Mouse (Mus musculus) bone marrow, adult 2 months (tissue): ENCODE data around the gene Gm12258. TPM values are rescaled to one million over a fixed set of nuclear protein-coding genes. Genes with fewer than 3 reads are reported as not detected.
"Not testable (repeated sequence)": the region's sequence is repeated elsewhere in the genome, so short reads cannot be mapped to it uniquely, and the experiment has no call there.

Experiments used
- H3K27ac ChIP-seq: fragments of 200-500 bp; 2 replicates; pipeline ENCODE4 v1.5.1; 2012; ENCODE audit warnings: low read depth, mild to moderate bottlenecking, control low read depth, inconsistent platforms, low read length; ENCODE audit not compliant: control insufficient read depth, poor library complexity, insufficient read depth
- H3K4me1 ChIP-seq: fragments of 200-500 bp; 2 replicates; pipeline ENCODE4 v1.6.1; 2011; ENCODE audit warnings: low read length; ENCODE audit not compliant: control insufficient read depth, insufficient read depth
- H3K4me3 ChIP-seq: fragments of 200-500 bp; replicated peaks from 2 replicates; pipeline ENCODE3; 2011; ENCODE audit warnings: mild to moderate bottlenecking, low read depth, low read length, control low read depth; ENCODE audit not compliant: control insufficient read depth
- CTCF ChIP-seq: fragments of 200-500 bp; IDR thresholded peaks from 2 replicates; pipeline ENCODE4 v1.5.1; 2011; ENCODE audit warnings: low read length, control low read depth; ENCODE audit not compliant: control insufficient read depth, insufficient read depth
- POLR2A ChIP-seq: fragments of 200-500 bp; IDR thresholded peaks from 2 replicates; pipeline ENCODE4 v1.6.1; 2011; ENCODE audit warnings: low read depth, mild to moderate bottlenecking, control low read depth, low read length, borderline replicate concordance; ENCODE audit not compliant: control insufficient read depth
- WGBS: fragments of 180-500 bp; shearing (Covaris S2); methylation state at CpG from one replicate; pipeline ENCODE4 v1.1.7; 2018; 5-methylcytosine and 5-hydroxymethylcytosine counted together
- polyA plus RNA-seq: library from polyadenylated mRNA; stranded (reverse); fragments of >200 nt; gene quantifications from 2 replicates; pipeline ENCODE4 v1.2.4, GENCODE M21; 2011; ENCODE audit warnings: low replicate concordance; ENCODE audit not compliant: missing spikeins, insufficient read depth, insufficient read length

Gm12258 gene
- polyA plus RNA-seq, 1 experiment, result 1.4 TPM

DNA sequence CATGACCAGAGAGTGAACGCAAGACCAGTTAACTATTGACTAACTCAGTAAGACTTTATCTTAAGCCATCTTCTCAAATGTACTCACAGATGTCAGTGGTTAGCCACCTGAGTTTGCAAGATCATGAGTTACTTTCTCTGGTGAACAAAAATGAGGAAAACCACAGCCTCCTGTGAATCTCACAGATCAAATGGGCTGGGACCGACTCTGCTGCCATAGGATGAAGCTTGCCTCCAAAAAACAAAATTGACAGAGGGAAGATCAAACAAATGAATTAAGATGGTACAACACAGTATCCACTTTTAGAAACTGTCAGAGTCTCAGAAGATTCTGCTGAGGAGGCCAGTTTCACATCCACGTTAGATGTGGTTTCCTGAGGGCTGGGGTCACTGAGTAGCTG is 17.2 kb upstream of the Gm12258 start:
- Histone ChIP-seq H3K4me1 (no peaks in the 10 kb centered on the region), H3K27ac (no peak overlapping the region), H3K4me3 (no peak overlapping the region)
- 35% methylated on average over 3 of the region's 3 CpGs for WGBS
- TF ChIP-seq CTCF, result no peak
- TF ChIP-seq POLR2A, result no peak

GRCm38 (mm10) chr11:58832541-58832940 is 14.4 kb upstream of the Gm12258 start:
- 68% methylated on average over 3 of the region's 3 CpGs for WGBS
- not testable (repeated sequence) for H3K4me1 ChIP-seq, H3K27ac ChIP-seq, H3K4me3 ChIP-seq

GRCm38 (mm10) chr11:58838951-58839350 is 8.0 kb upstream of the Gm12258 start, which contains the start of gene Olfr311:
Olfr311 (plus strand) TSS chr11:58839251.
- not testable (repeated sequence) for H3K4me3 ChIP-seq

GRCm38 (mm10) chr11:58847636-58848035 is 678 bp downstream of the Gm12258 start:
- peaks cover 2% of the 10 kb centered on the region for H3K4me1 ChIP-seq
- no peak overlapping the region for H3K27ac ChIP-seq
- H3K4me3 ChIP-seq, result peak overlapping the region; percentile 58
- WGBS, result 8% methylated on average over 9 of the region's 9 CpGs
- TF ChIP-seq CTCF (no peak), POLR2A (no peak)

More at GRCm38 (mm10) chr11:58838951-58839350, 8.0 kb upstream of the Gm12258 start, which contains the start of gene Olfr311:
- H3K27ac ChIP-seq, H3K4me1 ChIP-seq: not testable (repeated sequence)

GRCm38 (mm10) chr11:58849731-58850130 is 2.8 kb downstream of the Gm12258 start:
- TF ChIP-seq POLR2A (no peak), CTCF (no peak)
- H3K4me1 ChIP-seq, result peaks cover 2% of the 10 kb centered on the region
- no peak overlapping the region for H3K4me3 ChIP-seq
- WGBS, result 91% methylated on average over 2 of the region's 2 CpGs
- no peak overlapping the region for H3K27ac ChIP-seq

DNA sequence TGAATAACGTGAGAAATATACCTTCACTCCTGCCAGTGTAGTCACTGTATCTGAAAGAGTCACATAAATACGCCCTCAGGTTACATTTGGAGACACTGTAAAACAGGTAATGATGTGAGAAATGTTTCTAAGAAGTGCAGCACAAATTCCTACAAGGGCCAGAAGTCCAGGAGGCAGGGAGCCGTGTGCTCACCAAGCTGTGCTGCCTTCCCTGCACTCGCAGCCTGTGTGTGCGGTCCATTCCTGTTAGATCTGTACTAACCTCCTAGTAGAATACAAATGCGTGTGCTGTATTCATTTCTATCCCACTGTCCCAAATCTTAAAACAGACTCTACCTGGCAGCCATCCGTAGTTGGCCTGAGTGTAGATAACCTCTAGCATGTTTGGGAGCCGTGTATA is 13.8 kb downstream of the Gm12258 start:
- 92% methylated on average over 8 of the region's 8 CpGs for WGBS
- Histone ChIP-seq H3K4me3 (no peak overlapping the region), H3K4me1 (no peaks in the 10 kb centered on the region), H3K27ac (no peak overlapping the region)
- TF ChIP-seq CTCF (no peak), POLR2A (no peak)

- 5% methylated on average over 37 of the region's 37 CpGs for WGBS
- H3K27ac ChIP-seq, result peak within 1 kb of the TSS; percentile 75
- peak; percentile 72; the same call in 1 of the 2 replicates for TF ChIP-seq POLR2A
- TF ChIP-seq CTCF, result no peak
- no peaks in the 10 kb centered on the region; the same call in 1 of the 2 replicates for H3K4me1 ChIP-seq
- peak within 1 kb of the TSS; percentile 80 for H3K4me3 ChIP-seq
Measured at GRCm38 (mm10) chr11:58867039-58867953, 20.3 kb downstream of the Gm12258 start, which contains the start of gene 2810021J22Rik. 2810021J22Rik (plus strand) TSS chr11:58867216.

- Histone ChIP-seq H3K4me3 (no peak overlapping the region), H3K4me1 (no peaks in the 10 kb centered on the region; the same call in 1 of the 2 replicates), H3K27ac (no peak overlapping the region)
- 59% methylated on average over 6 of the region's 6 CpGs for WGBS
- TF ChIP-seq CTCF (no peak), POLR2A (no peak)
Measured at GRCm38 (mm10) chr11:58867954-58868330, 21.0 kb downstream of the Gm12258 start.

- 87% methylated on average over 4 of the region's 4 CpGs for WGBS
- no peak for TF ChIP-seq CTCF
- no peak for TF ChIP-seq POLR2A
- no peak overlapping the region for H3K27ac ChIP-seq
- H3K4me3 ChIP-seq, result no peak overlapping the region
- H3K4me1 ChIP-seq, result no peaks in the 10 kb centered on the region; the same call in 1 of the 2 replicates
Measured at GRCm38 (mm10) chr11:58870961-58871360, 24.0 kb downstream of the Gm12258 start.

GRCm38 (mm10) chr11:58883756-58884155 is 36.8 kb downstream of the Gm12258 start:
- no peaks in the 10 kb centered on the region for H3K4me1 ChIP-seq
- WGBS, result 34% methylated on average over 8 of the region's 8 CpGs
- TF ChIP-seq CTCF (no peak), POLR2A (no peak)
- no peak overlapping the region for H3K27ac ChIP-seq
- no peak overlapping the region for H3K4me3 ChIP-seq
